Mouse (Mus musculus) midbrain, embryonic 16.5 days (tissue): ENCODE measurements around the gene Kcnj6. TPM values are rescaled to one million over a fixed set of nuclear protein-coding genes. Genes with fewer than 3 reads are reported as not detected.

Experiments used
- ATAC-seq: fragments of 200-750 bp; cut with Nextera tagmentation; 2 replicates; pipeline ENCODE4 v1.8.0; 2017; ENCODE audit warnings: moderate TSS enrichment
- H3K27ac ChIP-seq: fragments of 300-500 bp; sonication (generic); 2 replicates; pipeline ENCODE4 v1.5.1; 2014; ENCODE audit warnings: mild to moderate bottlenecking, low read length, mixed read lengths
- H3K27me3 ChIP-seq: fragments of 300-500 bp; sonication (generic); 2 replicates; pipeline ENCODE4 v1.6.1; 2014; ENCODE audit warnings: low read depth, low read length, mixed read lengths; ENCODE audit not compliant: control insufficient read depth, insufficient read depth
- H3K36me3 ChIP-seq: fragments of 300-500 bp; sonication (generic); 2 replicates; pipeline ENCODE4 v1.6.1; 2014; ENCODE audit warnings: mild to moderate bottlenecking, low read length, moderate library complexity, mixed read lengths; ENCODE audit not compliant: control insufficient read depth, insufficient read depth
- H3K4me1 ChIP-seq: fragments of 300-500 bp; sonication (generic); 2 replicates; pipeline ENCODE4 v1.6.1; 2014; ENCODE audit warnings: mild to moderate bottlenecking, low read length, mixed read lengths; ENCODE audit not compliant: control insufficient read depth, insufficient read depth
- H3K4me2 ChIP-seq: fragments of 300-500 bp; sonication (generic); 2 replicates; pipeline ENCODE4 v1.6.1; 2014; ENCODE audit warnings: mild to moderate bottlenecking, low read length, mixed read lengths
- H3K4me3 ChIP-seq: fragments of 300-500 bp; sonication (generic); 2 replicates; pipeline ENCODE4 v1.5.1; 2014; ENCODE audit warnings: low read depth, mild to moderate bottlenecking, low read length, moderate library complexity, mixed read lengths
- H3K9ac ChIP-seq: fragments of 300-500 bp; sonication (generic); 2 replicates; pipeline ENCODE4 v1.6.1; 2014; ENCODE audit warnings: low read depth, low read length, mixed read lengths
- H3K9me3 ChIP-seq: fragments of 300-500 bp; sonication (generic); replicated peaks from 2 replicates; pipeline ENCODE4 v1.6.1; 2014; ENCODE audit warnings: mild to moderate bottlenecking, low read length, mixed read lengths; ENCODE audit not compliant: control insufficient read depth, poor library complexity, severe bottlenecking
- WGBS: fragments of 180-500 bp; shearing (Covaris S2); extraction: QIAGEN DNeasy Blood & Tissue Kit; methylation state at CpG from one replicate; pipeline ENCODE4 v1.1.7; 2014; 5-methylcytosine and 5-hydroxymethylcytosine counted together
- polyA plus RNA-seq: library from polyadenylated mRNA; unstranded; fragments of >200 nt; fragmentation: Nextera tagmentation; extraction: Ambion mirVana; gene quantifications from 2 replicates; pipeline ENCODE4 v1.2.1, GENCODE M21; 2015

Kcnj6 gene
- polyA plus RNA-seq, 1 experiment from 2014 or later = 6.5 TPM

- no peaks in the 10 kb centered on the region for H3K9me3 ChIP-seq
- no peaks in the 10 kb centered on the region for H3K27me3 ChIP-seq
- H3K27ac ChIP-seq = no peak overlapping the region
- H3K4me3 ChIP-seq = no peak overlapping the region
- 86% methylated on average over 6 of the region's 6 CpGs for WGBS
- H3K36me3 ChIP-seq = no peaks in the 10 kb centered on the region
- H3K4me1 ChIP-seq = no peaks in the 10 kb centered on the region
- H3K4me2 ChIP-seq = no peak overlapping the region
- ATAC-seq = no peak
- H3K9ac ChIP-seq = no peak overlapping the region
Observed at GRCm38 (mm10) chr16:94898832-94899231, 98.7 kb downstream of the Kcnj6 start.

GRCm38 (mm10) chr16:94892162-94892650 is 105.3 kb downstream of the Kcnj6 start:
- Histone ChIP-seq H3K36me3 (no peaks in the 10 kb centered on the region), H3K4me2 (no peak overlapping the region), H3K9me3 (no peaks in the 10 kb centered on the region), H3K9ac (no peak overlapping the region), H3K27me3 (no peaks in the 10 kb centered on the region), H3K4me1 (no peaks in the 10 kb centered on the region), H3K4me3 (no peak overlapping the region), H3K27ac (no peak overlapping the region)
- WGBS = 95% methylated on average over 4 of the region's 4 CpGs
- ATAC-seq = no peak

GRCm38 (mm10) chr16:94890581-94890980 is 106.9 kb downstream of the Kcnj6 start:
- H3K27me3 ChIP-seq = no peaks in the 10 kb centered on the region
- ATAC-seq = no peak
- H3K9me3 ChIP-seq = no peaks in the 10 kb centered on the region
- no peak overlapping the region for H3K9ac ChIP-seq
- 90% methylated on average over 6 of the region's 6 CpGs for WGBS
- H3K4me2 ChIP-seq = no peak overlapping the region
- no peaks in the 10 kb centered on the region for H3K36me3 ChIP-seq
- no peak overlapping the region for H3K27ac ChIP-seq
- no peak overlapping the region for H3K4me3 ChIP-seq
- H3K4me1 ChIP-seq = no peaks in the 10 kb centered on the region

- no peaks in the 10 kb centered on the region for H3K9me3 ChIP-seq
- no peak overlapping the region for H3K4me2 ChIP-seq
- H3K27ac ChIP-seq = no peak overlapping the region
- no peaks in the 10 kb centered on the region for H3K4me1 ChIP-seq
- H3K9ac ChIP-seq = no peak overlapping the region
- ATAC-seq = no peak
- H3K27me3 ChIP-seq = no peaks in the 10 kb centered on the region
- WGBS = 66% methylated on average over 2 of the region's 2 CpGs
- no peaks in the 10 kb centered on the region for H3K36me3 ChIP-seq
- H3K4me3 ChIP-seq = no peak overlapping the region
Observed at GRCm38 (mm10) chr16:94890056-94890455, 107.4 kb downstream of the Kcnj6 start.

- Histone ChIP-seq H3K27me3 (no peaks in the 10 kb centered on the region), H3K4me2 (no peak overlapping the region), H3K9me3 (no peaks in the 10 kb centered on the region), H3K4me1 (no peaks in the 10 kb centered on the region), H3K9ac (no peak overlapping the region), H3K27ac (no peak overlapping the region), H3K36me3 (no peaks in the 10 kb centered on the region), H3K4me3 (no peak overlapping the region)
- WGBS = 69% methylated on average over 9 of the region's 11 CpGs
- ATAC-seq = no peak
Observed at GRCm38 (mm10) chr16:94888554-94888953, 108.9 kb downstream of the Kcnj6 start.

GRCm38 (mm10) chr16:94886398-94886797 is 111.1 kb downstream of the Kcnj6 start:
- Histone ChIP-seq H3K27me3 (no peaks in the 10 kb centered on the region), H3K4me3 (no peak overlapping the region), H3K4me1 (no peaks in the 10 kb centered on the region), H3K9ac (no peak overlapping the region), H3K4me2 (no peak overlapping the region), H3K27ac (no peak overlapping the region), H3K9me3 (no peaks in the 10 kb centered on the region), H3K36me3 (no peaks in the 10 kb centered on the region)
- WGBS = 76% methylated on average over 7 of the region's 7 CpGs
- ATAC-seq = no peak

GRCm38 (mm10) chr16:94885062-94885461 is 112.4 kb downstream of the Kcnj6 start:
- Histone ChIP-seq H3K27ac (no peak overlapping the region), H3K36me3 (no peaks in the 10 kb centered on the region), H3K9ac (no peak overlapping the region), H3K27me3 (no peaks in the 10 kb centered on the region), H3K4me1 (no peaks in the 10 kb centered on the region), H3K4me3 (no peak overlapping the region), H3K9me3 (no peaks in the 10 kb centered on the region), H3K4me2 (no peak overlapping the region)
- no peak for ATAC-seq
- 80% methylated on average over 7 of the region's 7 CpGs for WGBS

GRCm38 (mm10) chr16:94883909-94884308 is 113.6 kb downstream of the Kcnj6 start:
- Histone ChIP-seq H3K9me3 (no peaks in the 10 kb centered on the region), H3K36me3 (no peaks in the 10 kb centered on the region), H3K27me3 (no peaks in the 10 kb centered on the region), H3K9ac (no peak overlapping the region), H3K4me2 (no peak overlapping the region), H3K27ac (no peak overlapping the region), H3K4me3 (no peak overlapping the region), H3K4me1 (no peaks in the 10 kb centered on the region)
- 75% methylated on average over 3 of the region's 3 CpGs for WGBS
- no peak for ATAC-seq

GRCm38 (mm10) chr16:94883196-94883595 is 114.3 kb downstream of the Kcnj6 start:
- Histone ChIP-seq H3K27me3 (no peaks in the 10 kb centered on the region), H3K9ac (no peak overlapping the region), H3K4me3 (no peak overlapping the region), H3K4me2 (no peak overlapping the region), H3K27ac (no peak overlapping the region), H3K36me3 (no peaks in the 10 kb centered on the region), H3K9me3 (no peaks in the 10 kb centered on the region), H3K4me1 (no peaks in the 10 kb centered on the region)
- ATAC-seq = no peak
- 84% methylated on average over 8 of the region's 8 CpGs for WGBS
